Mouse (Mus musculus): Measurements from ENCODE around the gene Nedd4. TPM values are rescaled to one million over a fixed set of nuclear protein-coding genes. Genes with fewer than 3 reads are reported as not detected.
A peak's percentile ranks its signal among the peaks of the same experiment; 100 is the strongest.

The Nedd4 gene
- total and polyA plus RNA-seq, 3 experiments = 129 to 357 (median 317) TPM

DNA sequence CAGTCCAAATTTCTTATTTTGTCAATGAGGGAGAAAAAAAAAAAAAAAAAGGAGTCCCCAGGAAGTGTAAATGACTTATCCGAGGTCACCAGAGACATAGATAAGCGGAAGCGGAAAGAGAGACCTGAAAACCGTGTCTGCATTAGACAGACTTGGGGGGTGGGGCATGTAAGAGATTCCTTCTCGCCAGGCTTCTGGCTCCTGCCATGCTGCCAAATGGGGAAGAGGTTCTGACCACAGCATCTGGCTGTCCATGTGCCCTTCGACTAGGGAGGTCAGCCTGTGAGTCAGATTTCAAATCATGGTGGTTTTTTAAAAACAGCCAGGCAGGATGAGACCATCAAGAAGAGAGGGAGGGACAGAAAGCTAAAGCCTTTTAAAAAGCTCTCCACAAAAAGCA, 129.5 kb downstream of the Nedd4 start:
- no peak overlapping the region for H3K4me3 ChIP-seq
- 7% methylated on average over 6 of the region's 6 CpGs for WGBS
- TF ChIP-seq POLR2A (IDR thresholded peaks at IDR 0.05; ENCODE audit: insufficient read depth, low read depth, low read length) (no peak), EP300 (IDR thresholded peaks at IDR 0.05; ENCODE audit: insufficient read depth, low read depth, low read length) (no peak), CTCF (IDR thresholded peaks at IDR 0.05) (no peak)
- no peaks in the 10 kb centered on the region for H3K27me3 ChIP-seq (ENCODE audit: control insufficient read depth, insufficient read depth, low read length)
- no peaks in the 10 kb centered on the region for H3K36me3 ChIP-seq (ENCODE audit: control insufficient read depth, insufficient read depth, low read length)
- no peaks in the 10 kb centered on the region for H3K79me2 ChIP-seq (replicated peaks; ENCODE audit: control insufficient read depth, insufficient read depth, low read length)
- no peak overlapping the region for H3K9ac ChIP-seq (ENCODE audit: low read depth, low read length)
- H3K4me1 ChIP-seq (ENCODE audit: control insufficient read depth, insufficient read depth, low read length) = peaks cover 4% of the 10 kb centered on the region
- no peak overlapping the region for H3K27ac ChIP-seq
- peak; percentile 32 to 35 for DNase-seq
- intact Hi-C loops (cut with DNase I) = no loop called here

DNA sequence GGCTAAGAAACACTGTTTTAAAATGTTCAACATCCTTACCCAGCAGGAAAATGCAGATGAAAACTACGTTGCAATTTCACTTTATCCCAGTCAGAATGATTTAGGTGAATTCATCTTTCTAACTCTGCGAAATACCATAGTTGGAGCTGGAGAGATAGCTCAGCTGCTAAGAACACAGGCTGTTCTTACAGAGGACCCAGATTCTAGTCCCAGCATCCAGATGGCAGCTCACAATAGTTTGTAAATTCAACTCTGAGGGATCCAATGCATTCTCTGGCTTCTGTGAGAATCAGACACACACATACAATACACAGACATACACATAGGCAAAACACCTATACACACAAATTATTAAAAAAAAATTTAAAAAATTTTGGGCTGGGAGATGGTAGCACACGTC, 133.1 kb downstream of the Nedd4 start:
- no peak overlapping the region for H3K9ac ChIP-seq (ENCODE audit: low read depth, low read length)
- intact Hi-C loops (cut with DNase I) = no loop called here
- no peak for DNase-seq
- no peaks in the 10 kb centered on the region for H3K79me2 ChIP-seq (replicated peaks; ENCODE audit: control insufficient read depth, insufficient read depth, low read length)
- H3K27me3 ChIP-seq (ENCODE audit: control insufficient read depth, insufficient read depth, low read length) = no peaks in the 10 kb centered on the region
- H3K4me3 ChIP-seq = no peak overlapping the region
- 88% methylated on average over 3 of the region's 3 CpGs for WGBS
- no peak overlapping the region for H3K27ac ChIP-seq
- peaks cover 4% of the 10 kb centered on the region for H3K4me1 ChIP-seq (ENCODE audit: control insufficient read depth, insufficient read depth, low read length)
- TF ChIP-seq EP300 (IDR thresholded peaks at IDR 0.05; ENCODE audit: insufficient read depth, low read depth, low read length) (no peak), POLR2A (IDR thresholded peaks at IDR 0.05; ENCODE audit: insufficient read depth, low read depth, low read length) (no peak), CTCF (IDR thresholded peaks at IDR 0.05) (no peak)
- H3K36me3 ChIP-seq (ENCODE audit: control insufficient read depth, insufficient read depth, low read length) = no peaks in the 10 kb centered on the region

DNA sequence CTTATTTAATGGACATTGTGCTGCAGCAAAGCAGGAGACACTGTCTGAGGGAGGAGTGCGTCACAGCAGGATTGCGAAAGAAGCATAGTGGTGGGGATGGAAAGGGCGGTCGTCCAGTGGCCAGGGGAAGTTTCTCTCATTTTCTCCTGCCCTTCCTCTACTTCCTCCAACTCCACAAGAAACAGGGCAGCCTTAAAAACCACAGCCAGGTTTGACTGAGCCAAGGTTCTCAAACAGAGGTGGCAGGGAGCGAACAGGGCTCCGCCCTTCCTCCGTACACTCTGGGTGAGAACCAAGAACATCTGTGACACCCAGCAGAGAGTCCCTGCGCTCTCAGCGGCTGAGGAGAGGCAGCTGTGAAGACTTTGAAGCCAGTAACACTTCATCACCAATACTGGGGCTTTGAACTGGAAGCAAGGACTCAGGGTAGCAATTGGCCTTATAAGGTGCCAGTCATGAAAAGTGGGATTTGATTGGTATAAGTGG, 135.0 kb downstream of the Nedd4 start:
- no peaks in the 10 kb centered on the region for H3K36me3 ChIP-seq (ENCODE audit: control insufficient read depth, insufficient read depth, low read length)
- H3K9ac ChIP-seq (ENCODE audit: low read depth, low read length) = no peak overlapping the region
- H3K79me2 ChIP-seq (replicated peaks; ENCODE audit: control insufficient read depth, insufficient read depth, low read length) = no peaks in the 10 kb centered on the region
- TF ChIP-seq EP300 (IDR thresholded peaks at IDR 0.05; ENCODE audit: insufficient read depth, low read depth, low read length) = peak; percentile 42; the same call in 1 of the 2 replicates
- no peak for TF ChIP-seq CTCF (IDR thresholded peaks at IDR 0.05)
- no peaks in the 10 kb centered on the region; the same call in 1 of the 2 replicates for H3K27me3 ChIP-seq (ENCODE audit: control insufficient read depth, insufficient read depth, low read length)
- 29% methylated on average over 9 of the region's 9 CpGs for WGBS
- peak overlapping the region; percentile 8; the same call in 1 of the 2 replicates for H3K27ac ChIP-seq
- intact Hi-C loops (cut with DNase I) = no loop called here
- no peak overlapping the region for H3K4me3 ChIP-seq
- no peaks in the 10 kb centered on the region; the same call in 1 of the 2 replicates for H3K4me1 ChIP-seq (ENCODE audit: control insufficient read depth, insufficient read depth, low read length)
- peak; percentile 74 to 80 for DNase-seq

Other genes with a start within 250 kb of the Nedd4 start
- under 1 TPM; 0.14 to 0.42 TPM for gene Mns1, start 224.3 kb upstream of the Nedd4 start, total RNA-seq (2021)
- 0.06 and 0.16 TPM in 2 replicates for gene Mns1, start 224.3 kb upstream of the Nedd4 start, polyA plus RNA-seq (2012; rRNA removed)
- gene Tex9, start 170.1 kb upstream of the Nedd4 start, total RNA-seq (2021) = 1 to 10 TPM; 1.3 to 1.9 TPM
- 1.2 and 2.1 TPM in 2 replicates for gene Tex9, start 170.1 kb upstream of the Nedd4 start, polyA plus RNA-seq (2012; rRNA removed)
- 1 to 10 TPM; 6.7 to 8.1 TPM for gene Rfx7, start 130.1 kb upstream of the Nedd4 start, total RNA-seq (2021)
- gene Rfx7, start 130.1 kb upstream of the Nedd4 start, polyA plus RNA-seq (2012; rRNA removed) = 2.9 and 4.8 TPM in 2 replicates
- under 1 TPM; 0.02 to 0.05 TPM for gene Prtg, start 144.5 kb downstream of the Nedd4 start, total RNA-seq (2021)
- 0.12 and 0.27 TPM in 2 replicates for gene Prtg, start 144.5 kb downstream of the Nedd4 start, polyA plus RNA-seq (2012; rRNA removed)